Mouse (Mus musculus) heart, adult 8-10 months (tissue): ENCODE results near the gene Rps6ka4. TPM values are rescaled to one million over a fixed set of nuclear protein-coding genes. Genes with fewer than 3 reads are reported as not detected.

Experiments used
- microRNA-seq: library from miRNA; unstranded; fragments of <30 nt; microRNA quantifications from one replicate; pipeline ENCODE4 v1.2.0, GENCODE M21; 2022
- total RNA-seq, 4 experiments: library from RNA; stranded (reverse); gene quantifications; 2 replicates each; pipeline ENCODE4 v1.2.4; 2022

Rps6ka4 gene
- total RNA-seq, 4 experiments from 2014 or later, result 15.0 to 20.0 (median 17.5) TPM

Small RNA genes within 50 kb of the gene (microRNA-seq; reads per million reads assigned to microRNA genes)
- not detected for gene Mir5046

Other genes with a start within 250 kb of the Rps6ka4 start
- under 1 TPM; 0.44 to 0.89 (median 0.66) TPM for gene Ccdc88b, start 17.6 kb upstream of the Rps6ka4 start, total RNA-seq
- 10 to 100 TPM; 29.9 to 49.7 (median 39.7) TPM for gene Trmt112, start 69.1 kb upstream of the Rps6ka4 start, total RNA-seq
- gene Prdx5, start 69.5 kb upstream of the Rps6ka4 start, total RNA-seq, result 100 to 1,000 TPM; 620 to 842 (median 766) TPM
- gene Esrra, start 81.2 kb upstream of the Rps6ka4 start, total RNA-seq, result 100 to 1,000 TPM; 153 to 180 (median 168) TPM
- not detected for gene Catsperz, start 84.7 kb upstream of the Rps6ka4 start, total RNA-seq
- gene Kcnk4, start 93.9 kb upstream of the Rps6ka4 start, total RNA-seq, result not detected
- gene Bad, start 101.2 kb upstream of the Rps6ka4 start, total RNA-seq, result 10 to 100 TPM; 19.5 to 23.8 (median 21.3) TPM
- 10 to 100 TPM; 33.4 to 37.4 (median 35.7) TPM for gene Gpr137, start 101.8 kb upstream of the Rps6ka4 start, total RNA-seq
- 100 to 1,000 TPM in 1 of 4 experiments, 10 to 100 TPM in 3; 75.4 to 112 (median 91.3) TPM for gene Ppp1r14b, start 134.3 kb upstream of the Rps6ka4 start, total RNA-seq
- gene Plcb3, start 135.8 kb upstream of the Rps6ka4 start, total RNA-seq, result 10 to 100 TPM; 15.6 to 16.2 (median 15.6) TPM
- gene Fkbp2, start 139.9 kb upstream of the Rps6ka4 start, total RNA-seq, result 10 to 100 TPM; 17.2 to 23.1 (median 20.9) TPM
- gene Vegfb, start 147.0 kb upstream of the Rps6ka4 start, total RNA-seq, result 100 to 1,000 TPM; 488 to 525 (median 495) TPM
- 10 to 100 TPM; 48.7 to 62.9 (median 53.7) TPM for gene Dnajc4, start 151.9 kb upstream of the Rps6ka4 start, total RNA-seq
- 10 to 100 TPM; 26.8 to 34.4 (median 29.9) TPM for gene Nudt22, start 155.5 kb upstream of the Rps6ka4 start, total RNA-seq
- 10 to 100 TPM; 26.1 to 30.5 (median 27.3) TPM for gene Trpt1, start 155.5 kb upstream of the Rps6ka4 start, total RNA-seq
- 1 to 10 TPM; 3.3 to 9.6 (median 4.4) TPM for gene Fermt3, start 178.8 kb upstream of the Rps6ka4 start, total RNA-seq
- gene Stip1, start 199.3 kb upstream of the Rps6ka4 start, total RNA-seq, result 100 to 1,000 TPM in 3 of 4 experiments, 10 to 100 TPM in 1; 96.7 to 125 (median 109) TPM
- 100 to 1,000 TPM; 318 to 340 (median 328) TPM for gene Macrod1, start 216.2 kb upstream of the Rps6ka4 start, total RNA-seq